Mouse (Mus musculus) kidney, postnatal 10 days (tissue): Measurements from ENCODE around the gene Acot1.
A peak's percentile ranks its signal among the peaks of the same experiment; 100 is the strongest.
"Not testable (repeated sequence)": the region's sequence is repeated elsewhere in the genome, so short reads cannot be mapped to it uniquely, and the experiment has no call there.

ENCODE experiments used
- DNase-seq: peaks from one replicate; pipeline ENCODE4 v3.0.0; 2021; ENCODE audit warnings: mixed read lengths

The Acot1 gene

DNA sequence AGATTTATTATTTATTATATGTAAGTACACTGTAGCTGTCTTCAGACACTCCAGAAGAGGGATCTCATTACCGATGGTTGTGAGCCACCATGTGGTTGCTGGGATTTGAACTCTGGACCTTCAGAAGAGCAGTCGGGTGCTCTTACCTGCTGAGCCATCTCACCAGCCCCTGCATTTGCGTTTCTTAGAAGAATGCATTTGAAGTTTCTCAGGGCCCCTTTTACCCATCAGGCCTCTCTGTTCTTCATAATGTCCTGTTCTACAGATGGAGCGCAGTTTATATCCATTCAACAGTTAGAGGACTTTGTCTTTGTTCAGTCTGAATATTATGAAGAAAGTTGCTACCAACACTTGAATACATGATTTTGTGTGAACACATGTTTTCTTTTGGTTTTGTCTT, 13.0 kb downstream of the Acot1 start:
- DNase-seq, result not testable (repeated sequence)

DNA sequence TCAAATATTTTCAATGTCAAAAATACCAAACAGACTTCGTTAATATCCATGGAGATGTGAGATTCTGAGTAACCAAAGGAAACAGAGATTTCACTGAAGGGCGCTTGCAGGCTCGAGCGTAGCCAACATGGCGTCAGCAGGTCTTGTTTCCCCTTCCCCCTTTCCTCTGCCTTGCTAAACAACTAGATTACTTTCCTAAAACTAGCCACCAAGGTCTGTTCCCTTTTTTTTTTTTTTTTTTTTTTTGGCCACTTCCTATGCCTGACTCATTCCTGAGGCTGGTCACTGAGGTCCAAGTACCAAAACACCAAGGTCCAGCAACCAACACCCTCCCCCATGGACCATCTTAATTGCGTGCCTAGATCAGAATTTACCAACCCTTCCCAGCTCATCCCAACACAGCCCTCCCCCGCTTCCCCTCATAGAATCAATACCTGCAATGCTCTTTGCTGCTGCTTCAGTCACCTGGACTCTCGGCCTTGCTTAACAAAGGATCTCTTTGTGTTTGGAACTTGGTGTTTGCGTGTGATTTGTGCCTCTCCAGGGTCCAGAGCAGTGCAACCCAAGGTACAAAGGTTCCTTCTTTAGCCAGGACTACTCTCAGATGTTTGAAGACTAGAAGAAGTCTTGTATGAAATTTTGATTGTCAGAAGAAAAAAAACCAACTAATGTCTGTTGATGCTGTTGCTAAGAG, 13.9 kb downstream of the Acot1 start:
- no peak for DNase-seq

DNA sequence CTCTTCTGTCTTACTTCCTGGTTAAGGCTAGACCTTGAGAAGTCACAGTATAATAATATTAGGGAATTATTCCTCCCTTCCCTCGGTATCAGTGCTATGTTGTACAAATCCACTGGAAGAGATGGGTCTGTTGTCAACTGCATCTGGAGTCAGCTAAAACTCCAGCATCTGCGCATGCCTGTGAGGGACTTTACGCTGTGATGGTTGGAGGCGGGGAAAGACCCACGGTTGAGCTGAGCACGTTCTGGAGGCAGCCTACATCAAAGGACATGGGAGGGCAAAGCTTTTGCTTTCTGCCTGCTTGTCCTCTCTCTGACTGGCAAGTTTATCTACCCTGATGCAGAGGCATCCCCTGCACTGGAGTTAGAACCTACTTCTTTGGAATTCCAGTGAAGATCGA, 16.6 kb downstream of the Acot1 start:
- DNase-seq, result no peak

DNA sequence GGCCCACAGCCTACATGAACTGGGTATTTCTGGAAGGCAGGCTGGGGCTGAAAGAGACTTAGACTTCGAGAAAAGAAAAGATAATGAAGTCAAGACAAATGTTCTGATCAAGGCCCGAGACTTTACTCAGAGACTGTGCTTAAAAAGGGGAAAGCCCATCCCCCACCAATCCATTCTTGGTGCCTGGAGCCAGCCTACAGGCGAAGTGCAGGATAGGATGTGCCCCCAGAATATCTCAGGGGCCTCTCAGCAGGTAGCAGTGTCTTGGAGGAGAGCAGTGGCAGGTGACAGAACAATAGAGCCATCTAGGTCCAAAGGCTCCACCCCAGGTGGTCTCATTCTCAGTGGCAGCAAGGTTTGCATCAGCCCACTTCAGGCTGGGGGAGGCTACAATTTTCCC, 19.0 kb downstream of the Acot1 start:
- not testable (repeated sequence) for DNase-seq

DNA sequence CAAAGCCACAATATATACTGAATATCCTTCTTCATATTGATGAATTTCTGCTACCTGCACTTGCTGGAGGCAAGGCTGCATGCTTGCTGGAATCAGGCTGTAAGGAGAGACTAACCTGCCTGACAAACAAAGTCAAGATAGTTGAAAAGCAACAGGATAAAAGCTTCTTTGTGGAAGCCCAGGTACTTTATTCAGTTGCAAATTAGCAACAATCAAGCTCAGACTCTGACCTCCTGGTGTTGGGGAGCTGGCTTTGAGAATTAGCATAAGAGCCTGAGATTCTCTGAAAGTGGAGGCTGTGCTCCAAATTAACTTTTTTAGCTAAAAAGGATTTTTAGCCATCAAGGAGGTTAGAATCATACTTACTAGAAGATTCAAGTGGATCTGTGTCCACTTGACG, 19.8 kb downstream of the Acot1 start:
- not testable (repeated sequence) for DNase-seq

DNA sequence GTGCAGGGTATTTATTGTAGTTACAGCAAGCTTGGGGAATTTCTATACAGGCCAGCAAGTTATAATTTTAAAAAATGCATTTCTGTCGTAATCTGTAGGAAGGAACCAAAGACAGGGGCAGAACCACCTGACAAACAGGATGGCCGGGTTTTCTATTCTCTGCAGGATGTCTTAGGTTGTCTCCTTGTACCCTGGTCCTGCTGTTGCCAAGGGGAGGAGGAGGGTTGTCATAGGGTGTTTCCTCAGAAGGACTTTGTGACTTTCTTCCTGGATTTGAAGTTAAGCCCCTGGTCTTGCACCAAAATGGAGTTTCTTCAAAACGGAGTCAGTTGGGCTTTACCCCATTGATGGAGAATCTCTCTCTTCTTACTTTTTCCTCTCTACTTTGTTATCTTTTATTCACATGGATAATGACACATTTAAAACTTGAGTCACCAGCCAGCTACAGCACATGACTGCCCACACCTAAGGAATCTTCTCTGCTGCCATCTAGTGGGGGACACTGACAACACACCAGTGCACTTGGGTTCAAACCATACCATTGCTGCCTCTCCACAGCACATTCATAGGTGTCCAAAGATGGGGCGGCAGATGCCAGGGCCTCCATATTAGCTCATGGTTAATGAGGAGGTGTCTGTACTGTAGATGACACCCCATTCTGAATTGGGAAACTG, 21.5 kb downstream of the Acot1 start:
- peak; percentile 87 for DNase-seq

DNA sequence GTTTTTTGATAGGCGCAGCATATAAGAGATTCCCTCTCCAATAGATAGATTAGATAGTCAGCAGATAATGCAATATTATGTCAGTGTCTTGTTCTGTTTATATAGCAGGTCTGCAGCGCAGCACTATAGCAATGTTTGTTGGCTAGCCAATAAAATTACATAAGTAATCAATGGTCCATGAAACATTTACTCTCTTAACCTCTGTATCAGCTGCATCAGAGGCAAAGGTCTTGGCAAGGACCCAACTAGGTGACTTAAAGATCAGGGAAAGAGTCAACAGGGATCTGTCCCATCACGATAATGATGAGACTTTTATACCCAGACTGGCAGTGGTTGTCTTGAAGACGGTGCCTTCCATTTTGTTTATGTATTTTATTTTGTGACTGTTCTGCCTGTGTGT, 23.6 kb downstream of the Acot1 start:
- no peak for DNase-seq

DNA sequence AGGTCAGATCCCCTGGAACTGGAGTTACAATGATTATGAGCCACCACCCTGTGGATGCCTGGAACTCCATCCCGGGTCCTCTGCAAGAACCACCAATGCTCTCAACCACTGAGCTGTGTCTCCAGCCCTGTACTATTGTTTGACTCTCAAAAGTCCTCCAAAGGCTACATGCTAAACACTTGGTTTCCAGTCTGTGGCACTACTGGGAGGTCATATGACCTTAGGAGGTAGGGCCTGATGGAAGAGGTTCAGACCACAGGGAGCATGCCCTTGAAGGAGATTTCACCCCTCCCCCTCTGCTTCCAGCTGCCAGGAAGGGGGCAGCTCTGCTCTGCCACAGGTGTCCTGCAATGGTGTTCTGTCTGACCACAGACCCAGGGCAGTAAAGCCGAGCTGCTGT, 24.0 kb downstream of the Acot1 start:
- DNase-seq, result not testable (repeated sequence)

DNA sequence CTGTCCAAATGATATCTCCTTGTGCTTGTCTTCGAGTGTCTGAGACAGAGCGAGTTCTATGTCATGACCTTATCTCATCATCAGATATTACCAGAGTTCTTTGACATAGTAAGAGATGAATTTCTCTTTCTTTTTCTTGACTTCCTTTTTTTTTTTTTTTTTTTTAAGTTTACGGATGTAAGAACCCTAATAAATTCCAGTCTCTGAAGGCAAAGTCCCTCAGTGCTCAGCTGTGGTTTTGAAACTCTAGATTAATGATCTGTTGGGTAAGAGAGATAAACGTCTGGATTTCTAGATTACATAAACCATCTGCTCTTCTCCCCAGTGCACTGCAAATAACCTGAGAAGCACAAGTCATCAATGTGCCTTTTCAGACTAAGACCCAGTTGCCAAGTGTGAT, 24.8 kb downstream of the Acot1 start:
- DNase-seq, result no peak

DNA sequence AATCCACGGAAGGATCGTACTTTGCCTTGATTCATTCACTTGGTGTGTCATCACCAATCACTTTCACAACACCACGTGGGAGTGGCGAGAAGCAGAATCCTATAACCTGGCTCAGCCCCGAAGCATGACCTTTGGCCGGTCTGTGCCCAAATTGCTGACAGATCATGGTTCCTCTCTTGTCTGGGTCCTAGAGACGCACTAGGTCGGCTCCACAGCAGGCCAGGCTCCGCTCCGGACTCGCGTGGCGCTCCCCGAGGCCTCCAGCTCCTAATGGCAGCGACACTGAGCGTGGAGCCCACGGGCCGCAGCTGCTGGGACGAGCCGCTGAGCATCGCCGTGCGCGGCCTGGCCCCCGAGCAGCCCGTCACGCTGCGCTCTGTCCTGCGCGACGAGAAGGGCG, 29.0 kb downstream of the Acot1 start, which contains the start of gene Acot4:
Gene Acot4, plus strand, starts transcription at position 139 of the 400 bp plus-strand sequence.
- peak; percentile 74 for DNase-seq

DNA sequence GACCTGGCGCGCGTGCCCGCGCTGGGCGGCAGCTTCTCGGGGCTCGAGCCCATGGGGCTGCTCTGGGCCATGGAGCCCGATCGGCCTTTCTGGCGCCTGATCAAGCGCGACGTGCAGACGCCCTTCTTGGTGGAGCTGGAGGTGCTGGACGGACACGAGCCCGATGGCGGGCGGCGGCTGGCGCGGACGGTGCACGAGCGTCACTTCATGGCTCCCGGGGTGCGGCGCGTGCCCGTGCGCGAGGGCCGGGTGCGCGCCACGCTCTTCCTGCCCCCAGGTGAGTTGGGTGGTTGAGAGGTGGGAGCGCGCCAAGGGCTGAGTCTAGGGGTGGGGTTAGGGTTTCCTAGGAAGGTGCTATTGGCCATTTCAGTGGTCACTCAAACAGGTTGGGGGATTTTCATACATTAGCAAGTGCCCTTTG, 29.4 kb downstream of the Acot1 start, which contains the start of gene Gm49366:
Gene Gm49366, plus strand, starts transcription at position 245 of the 421 bp plus-strand sequence.
- peak; percentile 69 for DNase-seq

DNA sequence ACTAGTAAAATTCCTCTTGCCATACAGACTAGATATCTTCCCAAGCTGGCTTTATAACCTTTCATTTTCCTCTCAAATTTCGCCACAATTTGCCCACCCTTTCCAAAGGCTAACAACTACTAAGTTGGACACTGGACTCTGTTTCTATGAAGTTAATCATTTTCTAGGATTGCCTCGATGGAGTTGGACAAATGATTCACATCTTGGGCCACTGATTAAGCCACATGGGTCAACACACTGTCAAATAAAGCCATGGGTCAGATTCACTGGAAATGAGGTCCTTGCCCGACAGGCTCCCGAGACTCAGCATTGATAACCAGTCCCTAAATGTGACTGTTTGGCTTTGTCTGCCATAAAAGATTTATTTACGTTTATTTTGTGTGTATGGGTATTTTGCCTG, 33.0 kb downstream of the Acot1 start:
- peak; percentile 37 for DNase-seq

DNA sequence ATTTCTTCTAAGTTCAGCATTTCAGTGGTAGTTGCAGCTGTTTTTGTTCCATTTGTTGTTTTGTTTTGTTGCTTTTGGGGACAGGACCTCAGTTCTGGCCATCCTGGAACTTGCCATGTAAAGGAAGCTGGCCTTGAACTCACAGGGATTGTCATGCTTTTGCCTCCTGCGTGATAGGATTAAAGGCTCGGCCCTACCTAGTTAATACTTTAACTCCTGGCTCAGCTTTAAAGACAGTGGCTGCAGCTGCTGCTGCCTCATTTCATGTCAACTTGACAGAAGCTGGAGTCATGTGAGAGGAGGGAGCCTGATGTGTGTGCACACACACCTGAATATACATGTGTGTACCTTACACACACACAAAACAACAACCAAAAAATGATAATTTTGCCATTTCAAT, 34.8 kb downstream of the Acot1 start:
- DNase-seq, result peak; percentile 26

DNA sequence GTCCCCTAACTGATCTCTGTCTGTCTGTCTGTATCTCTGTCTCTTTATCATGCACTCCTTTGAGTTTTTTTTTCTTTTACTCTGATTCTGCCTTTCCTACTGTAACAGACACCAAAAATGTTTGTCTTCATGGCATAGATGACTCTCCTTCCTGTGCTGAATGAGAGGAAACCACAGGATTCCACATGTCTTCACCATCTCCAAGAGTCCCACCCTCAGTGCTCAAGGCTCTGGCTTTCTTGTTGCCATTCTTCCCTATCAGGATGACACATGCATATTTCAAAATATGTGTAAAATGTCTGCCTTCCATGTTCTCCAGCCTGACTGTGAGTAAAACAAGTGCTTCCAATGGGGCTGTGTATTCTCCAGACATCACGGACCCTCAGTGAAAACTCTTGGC, 37.6 kb downstream of the Acot1 start:
- DNase-seq, result no peak

DNA sequence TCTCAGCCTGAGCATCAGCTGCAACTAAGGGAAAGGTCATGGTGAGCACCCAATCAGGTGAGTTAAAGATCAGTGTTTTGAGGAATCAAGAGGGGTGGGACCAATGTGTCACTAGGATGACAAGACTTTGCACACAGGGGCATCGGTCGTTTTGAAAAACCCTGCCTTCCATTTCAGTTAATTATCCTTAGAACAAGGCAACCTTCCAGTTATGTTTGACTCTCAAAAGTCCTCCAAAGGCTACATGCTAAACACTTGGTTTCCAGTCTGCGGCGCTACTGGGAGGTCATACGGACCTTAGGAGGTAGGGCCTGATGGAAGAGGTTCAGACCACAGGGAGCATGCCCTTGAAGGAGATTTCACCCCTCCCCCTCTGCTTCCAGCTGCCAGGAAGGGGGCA, 41.5 kb downstream of the Acot1 start:
- peak; percentile 30 for DNase-seq

DNA sequence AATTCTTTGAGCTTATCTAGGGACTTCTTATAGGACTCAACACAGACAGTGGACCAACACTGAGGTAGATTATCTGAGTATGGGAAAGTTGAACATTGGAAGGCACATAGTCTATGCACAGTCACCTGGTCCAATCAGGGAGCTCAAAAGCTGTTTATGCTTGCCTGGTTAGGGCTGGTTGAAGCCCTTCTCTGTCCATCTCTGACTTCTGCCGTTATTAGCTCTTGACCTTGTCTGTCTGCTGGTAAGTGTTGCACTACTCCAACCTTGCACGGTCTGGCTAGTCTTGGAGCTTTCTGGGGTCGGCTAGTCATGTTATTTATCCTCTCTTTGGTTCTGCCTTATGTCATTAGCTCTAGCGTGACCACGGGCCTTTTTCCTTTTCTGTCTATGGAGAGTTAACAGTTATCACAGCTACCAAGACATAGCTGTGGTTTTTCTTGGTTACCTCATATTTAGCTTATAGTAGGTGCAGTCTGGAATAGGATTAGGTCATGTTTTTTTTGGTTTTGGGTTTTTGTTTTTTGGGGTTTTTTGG, 42.7 kb downstream of the Acot1 start, which contains the start of gene Acot3:
Gene Acot3, plus strand, starts transcription at position 208 of the 538 bp plus-strand sequence.
- peak; percentile 40 for DNase-seq

DNA sequence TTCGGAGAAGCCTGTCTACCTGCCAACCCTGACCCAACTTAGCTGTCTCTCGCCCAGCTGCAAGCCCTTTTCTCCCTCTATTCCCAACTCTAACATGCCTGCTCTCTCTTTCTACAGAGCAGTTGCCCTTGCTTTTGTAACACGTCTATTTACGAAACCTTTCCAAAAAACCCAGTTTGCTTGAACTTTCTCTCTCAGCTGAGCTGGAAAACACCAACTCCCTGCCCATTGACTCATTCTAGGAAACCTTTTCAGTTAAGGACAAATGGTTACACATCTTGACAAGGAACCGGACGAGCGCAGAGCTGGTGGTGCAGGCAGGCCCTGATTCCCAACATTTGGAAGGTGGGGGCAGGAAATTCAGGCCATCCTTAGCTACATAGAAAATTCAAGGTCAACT, 43.3 kb downstream of the Acot1 start:
- no peak for DNase-seq

DNA sequence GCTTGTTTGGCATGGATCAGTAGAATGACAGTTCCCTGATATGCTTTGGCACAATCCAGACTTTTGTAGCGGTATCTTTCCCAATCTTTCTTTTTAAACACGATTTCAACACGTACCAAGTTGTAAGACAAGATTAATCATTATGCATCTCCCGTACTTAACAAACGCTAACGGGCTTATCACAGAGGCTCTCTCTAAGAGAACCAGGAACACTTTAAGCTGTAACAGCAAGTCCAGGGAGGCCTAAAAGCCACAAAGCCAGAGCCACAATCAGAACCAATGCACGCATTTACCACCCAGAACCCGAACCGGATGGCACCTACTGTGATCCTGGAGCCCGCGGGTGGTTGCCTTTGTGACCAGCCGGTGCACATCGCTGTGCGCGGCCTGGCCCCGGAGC, 43.9 kb downstream of the Acot1 start:
- no peak for DNase-seq

DNA sequence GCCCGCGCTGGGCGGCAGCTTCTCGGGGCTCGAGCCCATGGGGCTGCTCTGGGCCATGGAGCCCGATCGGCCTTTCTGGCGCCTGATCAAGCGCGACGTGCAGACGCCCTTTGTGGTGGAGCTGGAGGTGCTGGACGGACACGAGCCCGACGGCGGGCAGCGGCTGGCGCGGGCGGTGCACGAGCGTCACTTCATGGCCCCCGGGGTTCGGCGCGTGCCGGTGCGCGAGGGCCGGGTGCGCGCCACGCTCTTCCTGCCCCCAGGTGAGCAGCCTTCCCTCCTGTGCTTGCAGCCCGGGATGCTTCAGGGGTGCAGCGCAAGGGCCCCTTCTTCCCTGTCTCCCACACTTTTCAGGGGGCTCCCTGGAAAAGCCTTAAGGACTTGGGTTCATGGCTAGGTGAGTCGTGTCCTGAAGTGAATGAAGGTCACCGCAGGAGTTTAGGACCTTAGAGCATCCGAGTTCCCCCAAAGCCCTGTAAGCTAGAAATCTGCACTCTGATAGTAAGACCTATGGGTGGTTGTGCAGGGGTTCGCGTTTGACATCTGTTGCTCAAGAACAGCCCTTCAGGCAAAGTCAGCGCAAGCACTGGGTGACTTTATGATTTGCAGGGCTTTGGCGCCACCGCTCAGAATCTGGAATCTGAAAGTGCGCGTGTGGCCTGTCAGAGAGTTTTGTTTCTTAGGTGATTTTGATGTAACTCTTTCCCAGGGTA, 44.5 kb downstream of the Acot1 start:
- peak; percentile 64 for DNase-seq

DNA sequence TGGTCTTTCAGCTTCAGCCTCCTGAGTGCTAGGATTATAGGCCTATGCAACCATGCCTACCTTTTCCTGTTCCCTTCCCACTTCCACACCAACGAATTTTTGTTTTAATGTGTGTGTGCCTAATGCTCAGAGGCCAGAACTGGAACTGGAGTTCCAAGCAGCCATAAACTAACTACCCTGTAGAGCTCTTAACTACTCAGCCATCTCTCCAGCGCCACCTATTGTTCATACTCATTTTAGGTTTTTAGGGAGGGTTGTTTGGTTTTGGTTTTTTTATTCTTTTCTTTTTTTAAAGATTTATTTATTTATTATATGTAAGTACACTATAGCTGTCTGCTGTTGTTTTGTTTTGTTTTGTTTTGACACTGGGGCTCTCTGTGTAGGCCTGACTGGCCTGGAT, 51.7 kb downstream of the Acot1 start:
- DNase-seq, result no peak

DNA sequence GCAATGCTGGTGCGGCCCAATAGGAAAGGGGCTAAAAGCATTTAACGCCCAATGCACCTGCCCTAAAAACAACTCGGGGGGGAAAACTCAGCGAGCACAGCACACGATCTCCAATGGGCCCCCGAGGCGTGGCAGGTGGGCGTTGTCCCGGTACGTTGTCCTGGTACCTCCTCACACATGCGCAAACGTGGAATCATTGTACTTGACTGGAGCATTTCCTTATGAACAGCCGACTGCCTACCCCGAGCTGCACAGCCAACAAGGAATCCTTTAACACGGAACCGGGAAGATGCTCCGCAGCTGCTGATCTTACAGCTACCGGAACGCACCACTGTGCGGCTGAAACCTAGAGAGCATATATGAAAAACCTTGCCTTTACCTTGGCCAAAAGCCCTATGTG, 53.0 kb downstream of the Acot1 start:
- no peak for DNase-seq

DNA sequence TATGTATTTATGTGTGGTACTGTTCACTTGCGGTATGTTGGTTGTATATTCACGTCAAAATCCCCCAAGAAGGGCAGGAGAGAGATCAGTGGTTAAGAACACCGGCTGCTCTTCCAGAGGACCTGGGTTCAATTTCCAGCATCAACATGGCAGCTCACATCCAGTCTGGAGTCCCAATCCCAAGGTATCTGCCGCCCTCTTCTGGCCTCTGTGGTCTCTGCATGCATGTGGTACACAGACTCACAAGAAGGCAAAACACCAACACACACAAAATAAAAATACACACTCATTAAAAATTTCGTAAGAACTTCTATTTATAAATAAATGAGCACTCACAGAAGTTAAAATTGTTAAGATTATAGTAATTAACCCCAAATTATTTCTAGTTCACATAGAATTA, 53.9 kb downstream of the Acot1 start:
- peak; percentile 52 for DNase-seq

DNA sequence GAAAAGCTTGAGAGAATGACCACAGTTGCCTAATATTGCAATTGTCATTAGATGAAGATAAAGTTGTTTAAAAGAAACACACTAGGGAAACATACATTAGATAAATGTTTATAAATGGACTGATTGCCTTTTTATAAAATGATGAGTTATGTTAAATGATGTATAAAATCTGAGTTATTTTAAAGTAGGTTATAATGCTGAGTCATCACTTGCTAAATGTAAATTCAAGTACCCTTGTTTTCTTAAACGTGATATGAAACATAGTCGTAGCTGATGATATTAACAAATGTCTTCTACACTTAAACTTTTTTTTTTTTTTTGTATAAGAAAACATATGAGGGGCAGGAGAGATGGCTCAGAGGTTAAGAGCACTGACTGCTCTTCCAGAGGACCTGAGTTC, 54.5 kb downstream of the Acot1 start:
- DNase-seq, result no peak

DNA sequence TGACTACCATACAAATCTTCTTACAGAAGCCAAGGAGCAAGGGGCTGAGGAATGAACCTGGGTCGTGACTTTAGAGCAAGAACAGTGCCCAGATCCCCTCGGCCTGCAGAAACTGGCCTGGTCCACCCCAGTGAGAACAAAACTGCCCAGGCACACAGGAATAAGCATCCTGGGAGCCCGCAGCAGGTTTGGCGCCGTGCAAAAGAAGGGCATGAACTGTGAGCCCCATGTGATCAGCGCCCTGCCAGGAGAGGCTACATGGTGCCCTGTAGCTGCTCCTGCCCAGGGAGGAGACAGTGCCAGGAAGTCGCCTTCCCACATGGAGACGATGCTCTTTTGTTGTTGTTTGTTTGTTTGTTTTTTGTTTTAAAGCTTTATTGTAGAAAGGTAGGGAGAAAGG, 55.3 kb downstream of the Acot1 start:
- no peak for DNase-seq
